Mouse (Mus musculus) liver, embryonic 12.5 days (tissue): ENCODE measurements at regions not wholly inside any gene's neighbourhood (a gene's known extent, or its start where the extent isn't known, plus 50 kb on each side); places are given as distances from the start of the nearest gene placed in this dataset.
"Not testable (repeated sequence)": the region's sequence is repeated elsewhere in the genome, so short reads cannot be mapped to it uniquely, and the experiment has no call there.

Experiments
- ATAC-seq: fragments of 200-750 bp; cut with Nextera tagmentation; 2 replicates; pipeline ENCODE4 v1.8.0; 2017; ENCODE audit warnings: moderate number of reproducible peaks, mild to moderate bottlenecking, moderate library complexity
- H3K27ac ChIP-seq: fragments of 300-500 bp; sonication (generic); 2 replicates; pipeline ENCODE4 v1.5.1; 2016; ENCODE audit warnings: mild to moderate bottlenecking
- H3K27me3 ChIP-seq: fragments of 300-500 bp; sonication (generic); replicated peaks from 2 replicates; pipeline ENCODE4 v1.6.1; 2016; ENCODE audit warnings: mild to moderate bottlenecking, moderate library complexity
- H3K36me3 ChIP-seq: fragments of 300-500 bp; sonication (generic); 2 replicates; pipeline ENCODE4 v1.6.1; 2016; ENCODE audit warnings: mild to moderate bottlenecking, moderate library complexity
- H3K4me1 ChIP-seq: fragments of 300-500 bp; sonication (generic); 2 replicates; pipeline ENCODE4 v1.6.1; 2016
- H3K4me2 ChIP-seq: fragments of 300-500 bp; sonication (generic); 2 replicates; pipeline ENCODE4 v1.6.1; 2016; ENCODE audit warnings: mild to moderate bottlenecking, moderate library complexity
- H3K4me3 ChIP-seq: fragments of 300-500 bp; sonication (generic); 2 replicates; pipeline ENCODE4 v1.5.1; 2016; ENCODE audit warnings: mild to moderate bottlenecking, moderate library complexity
- H3K9ac ChIP-seq: fragments of 300-500 bp; sonication (generic); 2 replicates; pipeline ENCODE4 v1.6.1; 2016; ENCODE audit warnings: mild to moderate bottlenecking, moderate library complexity
- H3K9me3 ChIP-seq: fragments of 300-500 bp; sonication (generic); replicated peaks from 2 replicates; pipeline ENCODE4 v1.6.1; 2016; ENCODE audit warnings: mild to moderate bottlenecking, moderate library complexity
- WGBS: fragments of 180-500 bp; shearing (Covaris S2); methylation state at CpG from one replicate; pipeline ENCODE4 v1.1.7; 2016; ENCODE audit not compliant: insufficient replicate concordance; 5-methylcytosine and 5-hydroxymethylcytosine counted together

DNA sequence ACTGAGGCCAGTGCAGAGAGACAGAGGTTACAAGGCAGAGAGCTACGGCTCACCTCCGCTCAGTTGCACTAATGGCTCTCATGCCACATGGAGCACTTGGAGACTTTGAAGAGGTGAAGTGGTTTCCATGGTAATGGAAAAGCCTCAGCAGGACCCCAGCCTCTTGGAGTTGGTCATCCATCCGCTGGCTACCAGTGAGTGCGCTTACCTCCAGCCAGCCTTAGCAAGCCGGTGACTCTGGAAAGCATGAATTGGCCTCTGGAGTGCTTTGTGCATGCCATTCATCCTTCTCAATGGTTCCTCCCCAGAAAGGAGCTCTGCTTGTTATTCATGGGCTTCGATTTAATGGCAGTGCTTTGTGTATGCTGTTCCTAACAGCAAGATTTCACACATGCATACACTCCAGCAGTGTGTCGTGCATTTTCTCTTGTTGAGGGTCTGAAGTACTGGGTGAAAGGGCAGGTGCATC is 91.7 kb upstream of the Dyrk2 start:
- H3K4me2 ChIP-seq, result no peak overlapping the region
- no peaks in the 10 kb centered on the region for H3K9me3 ChIP-seq
- ATAC-seq, result no peak
- H3K4me3 ChIP-seq, result no peak overlapping the region
- WGBS, result 69% methylated on average over 7 of the region's 7 CpGs
- H3K27ac ChIP-seq, result no peak overlapping the region
- no peaks in the 10 kb centered on the region for H3K4me1 ChIP-seq
- no peaks in the 10 kb centered on the region for H3K36me3 ChIP-seq
- no peaks in the 10 kb centered on the region for H3K27me3 ChIP-seq
- no peak overlapping the region for H3K9ac ChIP-seq

- Histone ChIP-seq H3K27me3 (no peaks in the 10 kb centered on the region), H3K9ac (no peak overlapping the region), H3K4me3 (no peak overlapping the region), H3K9me3 (no peaks in the 10 kb centered on the region), H3K4me2 (no peak overlapping the region), H3K27ac (no peak overlapping the region), H3K4me1 (no peaks in the 10 kb centered on the region), H3K36me3 (no peaks in the 10 kb centered on the region)
- WGBS, result 77% methylated on average over 6 of the region's 6 CpGs
- ATAC-seq, result no peak
Observed at GRCm38 (mm10) chr10:118960076-118960475, 90.1 kb upstream of the Dyrk2 start.

GRCm38 (mm10) chr10:118959623-118960022 is 89.6 kb upstream of the Dyrk2 start:
- Histone ChIP-seq H3K27ac (no peak overlapping the region), H3K4me2 (no peak overlapping the region), H3K27me3 (no peaks in the 10 kb centered on the region), H3K36me3 (no peaks in the 10 kb centered on the region), H3K4me3 (no peak overlapping the region), H3K9me3 (no peaks in the 10 kb centered on the region), H3K9ac (no peak overlapping the region), H3K4me1 (no peaks in the 10 kb centered on the region)
- ATAC-seq, result no peak
- WGBS, result 74% methylated on average over 8 of the region's 8 CpGs

DNA sequence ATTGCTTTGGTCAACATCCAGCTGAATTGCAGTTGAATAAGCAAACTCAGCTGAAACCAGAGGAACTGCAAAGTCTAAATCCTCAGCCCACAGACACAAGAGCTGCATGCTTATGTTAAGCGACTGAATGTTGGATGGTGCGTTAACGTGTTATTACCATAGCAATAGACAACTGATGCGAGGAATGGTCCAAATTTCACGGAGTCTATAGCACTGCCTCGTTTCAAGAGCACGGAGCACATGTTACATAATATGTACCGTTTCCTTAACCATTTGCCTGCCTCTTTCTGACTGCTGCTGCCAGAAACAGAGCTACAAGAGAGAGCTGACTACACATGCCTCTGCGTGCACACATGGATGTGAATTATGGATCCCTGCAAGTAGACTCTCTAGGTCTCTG is 86.3 kb upstream of the Dyrk2 start:
- no peak for ATAC-seq

DNA sequence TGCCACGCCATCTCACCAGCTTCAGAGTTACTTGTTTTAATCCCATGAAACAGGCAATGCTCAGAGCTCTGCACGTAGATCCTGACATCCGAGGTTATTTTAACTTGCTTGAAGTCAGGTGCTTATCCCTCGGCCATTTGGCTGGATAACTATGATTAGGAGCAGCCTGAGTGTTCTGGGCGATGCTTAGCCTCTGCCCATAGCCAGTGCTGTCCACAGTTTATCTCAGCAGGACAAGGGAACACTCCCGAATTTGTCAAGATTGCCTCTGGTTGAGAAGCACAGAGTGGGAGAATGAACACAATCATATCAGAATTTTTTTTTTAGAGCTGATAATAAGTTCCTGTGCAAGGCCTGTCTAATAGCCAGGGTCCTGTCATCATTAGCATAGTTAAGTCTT is 83.4 kb upstream of the Dyrk2 start:
- H3K27ac ChIP-seq, result no peak overlapping the region
- ATAC-seq, result no peak
- H3K4me1 ChIP-seq, result no peaks in the 10 kb centered on the region
- H3K36me3 ChIP-seq, result no peaks in the 10 kb centered on the region
- H3K9ac ChIP-seq, result no peak overlapping the region
- no peak overlapping the region for H3K4me2 ChIP-seq
- no peaks in the 10 kb centered on the region for H3K9me3 ChIP-seq
- whole genome bisulfite sequencing, result 55% methylated on average over 6 of the region's 6 CpGs
- no peaks in the 10 kb centered on the region for H3K27me3 ChIP-seq
- H3K4me3 ChIP-seq, result no peak overlapping the region

More for the DNA sequence above, 86.3 kb upstream of the Dyrk2 start:
- H3K4me2 ChIP-seq, result no peak overlapping the region
- H3K9me3 ChIP-seq, result no peaks in the 10 kb centered on the region
- no peak overlapping the region for H3K9ac ChIP-seq
- WGBS, result 69% methylated on average over 9 of the region's 9 CpGs
- H3K4me3 ChIP-seq, result no peak overlapping the region
- no peaks in the 10 kb centered on the region for H3K27me3 ChIP-seq
- no peaks in the 10 kb centered on the region for H3K36me3 ChIP-seq
- no peaks in the 10 kb centered on the region for H3K4me1 ChIP-seq
- H3K27ac ChIP-seq, result no peak overlapping the region

DNA sequence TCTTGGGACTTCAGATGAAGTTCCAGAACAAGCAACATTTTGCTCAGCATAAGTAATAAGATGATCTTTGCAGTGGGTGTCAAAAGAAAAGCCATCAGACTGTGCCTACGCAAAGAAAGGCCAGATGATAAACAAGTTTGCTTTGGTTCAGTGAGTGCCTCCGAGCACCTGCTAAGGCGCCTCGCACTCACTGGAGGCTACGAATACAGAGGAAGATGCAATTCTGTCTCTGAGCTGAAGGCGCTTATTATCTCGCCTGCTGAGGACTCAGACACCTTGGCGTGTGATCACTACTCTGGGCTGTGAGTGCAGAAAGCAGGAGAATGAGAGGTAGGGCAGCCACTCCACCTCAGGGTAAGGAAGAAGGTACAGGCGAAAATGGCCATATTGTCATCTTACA is 82.7 kb upstream of the Dyrk2 start:
- Histone ChIP-seq H3K9ac (no peak overlapping the region), H3K4me3 (no peak overlapping the region), H3K4me2 (no peak overlapping the region), H3K4me1 (no peaks in the 10 kb centered on the region), H3K27ac (no peak overlapping the region), H3K36me3 (no peaks in the 10 kb centered on the region), H3K27me3 (no peaks in the 10 kb centered on the region), H3K9me3 (no peaks in the 10 kb centered on the region)
- WGBS, result 86% methylated on average over 9 of the region's 9 CpGs
- ATAC-seq, result no peak

DNA sequence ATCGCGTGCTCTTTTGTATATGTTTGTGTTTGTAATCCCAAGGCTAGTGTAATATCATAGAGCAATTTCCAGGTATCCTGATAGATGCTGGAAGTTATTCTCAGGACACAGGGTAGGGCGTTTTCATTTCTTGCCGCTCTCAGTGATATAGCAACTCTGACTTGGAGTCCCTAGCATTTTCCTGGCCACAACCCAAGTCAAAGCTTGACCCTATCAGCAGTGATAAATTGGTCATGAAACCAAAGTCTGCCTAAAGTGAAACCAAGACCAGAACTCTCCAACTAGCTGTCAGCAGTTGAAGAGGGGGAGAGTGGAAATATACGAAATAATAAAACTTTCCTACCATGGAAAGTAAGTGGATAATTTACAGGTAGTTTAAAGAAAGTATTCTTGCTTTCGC is 77.7 kb upstream of the Dyrk2 start:
- H3K4me2 ChIP-seq, result no peak overlapping the region
- H3K4me1 ChIP-seq, result no peaks in the 10 kb centered on the region
- H3K36me3 ChIP-seq, result no peaks in the 10 kb centered on the region
- no peaks in the 10 kb centered on the region for H3K27me3 ChIP-seq
- WGBS, result 73% methylated on average over 6 of the region's 6 CpGs
- no peak overlapping the region for H3K27ac ChIP-seq
- no peak overlapping the region for H3K9ac ChIP-seq
- no peak for ATAC-seq
- H3K4me3 ChIP-seq, result no peak overlapping the region
- H3K9me3 ChIP-seq, result no peaks in the 10 kb centered on the region

DNA sequence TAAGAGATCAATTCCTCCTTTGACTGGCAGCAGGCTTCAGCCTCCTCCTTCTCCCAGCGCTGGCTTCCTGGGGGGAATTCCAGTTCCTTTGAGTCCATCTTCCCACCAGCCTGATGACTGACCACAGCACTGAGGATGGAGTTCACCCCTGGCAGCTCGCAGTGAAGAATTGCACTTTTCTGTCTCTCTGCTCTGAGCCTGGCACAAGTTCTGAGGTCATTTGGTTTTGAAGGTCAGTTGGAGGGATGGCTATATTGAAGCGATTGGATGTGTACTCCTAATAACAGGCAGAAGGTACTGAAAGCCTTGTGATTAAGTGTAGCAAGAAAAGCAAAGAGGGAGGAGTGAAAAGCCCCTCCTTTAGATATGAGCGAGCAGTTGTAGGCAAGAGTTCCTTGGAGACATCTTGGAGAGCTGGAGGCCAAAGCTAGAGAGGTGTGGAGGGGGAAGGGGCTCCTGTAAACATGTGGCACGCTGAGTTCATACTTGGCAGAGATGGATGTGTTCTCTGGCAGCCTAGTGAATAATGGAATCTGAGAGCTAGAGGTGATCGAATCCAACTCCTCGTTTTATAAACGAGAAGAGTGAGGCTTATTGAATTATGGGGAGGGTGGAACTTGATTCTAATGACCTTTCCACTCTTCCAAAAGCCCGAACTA is 77.1 kb upstream of the Dyrk2 start:
- no peaks in the 10 kb centered on the region for H3K27me3 ChIP-seq
- WGBS, result 58% methylated on average over 9 of the region's 9 CpGs
- no peak overlapping the region for H3K9ac ChIP-seq
- no peaks in the 10 kb centered on the region for H3K4me1 ChIP-seq
- no peaks in the 10 kb centered on the region for H3K36me3 ChIP-seq
- H3K4me2 ChIP-seq, result no peak overlapping the region
- H3K4me3 ChIP-seq, result no peak overlapping the region
- no peak for ATAC-seq
- no peak overlapping the region for H3K27ac ChIP-seq
- no peaks in the 10 kb centered on the region for H3K9me3 ChIP-seq

DNA sequence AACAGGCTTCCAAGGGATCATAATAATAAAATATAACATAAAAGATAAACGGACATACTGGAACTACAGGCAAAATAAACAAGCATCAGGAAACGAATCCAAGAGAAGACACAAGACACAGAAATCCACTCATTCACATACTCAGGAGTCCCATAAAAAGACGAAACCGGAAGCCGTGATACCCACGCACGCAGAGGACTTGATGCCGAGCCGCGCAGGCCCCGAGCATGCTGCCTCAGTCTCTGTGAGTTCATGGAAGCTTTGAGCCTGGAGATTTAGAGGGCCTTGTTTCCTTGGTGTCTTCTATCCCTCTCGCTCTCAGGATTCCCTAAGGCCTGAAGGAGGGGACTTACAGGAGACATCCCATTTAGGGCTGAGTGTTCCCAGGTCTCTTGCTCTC is 57.3 kb upstream of the Dyrk2 start:
- no peak overlapping the region for H3K4me2 ChIP-seq
- H3K9ac ChIP-seq, result no peak overlapping the region
- 87% methylated on average over 12 of the region's 12 CpGs for WGBS
- ATAC-seq, result no peak
- no peak overlapping the region for H3K27ac ChIP-seq
- no peaks in the 10 kb centered on the region for H3K4me1 ChIP-seq
- H3K27me3 ChIP-seq, result no peaks in the 10 kb centered on the region
- H3K4me3 ChIP-seq, result no peak overlapping the region
- H3K36me3 ChIP-seq, result no peaks in the 10 kb centered on the region
- H3K9me3 ChIP-seq, result no peaks in the 10 kb centered on the region

DNA sequence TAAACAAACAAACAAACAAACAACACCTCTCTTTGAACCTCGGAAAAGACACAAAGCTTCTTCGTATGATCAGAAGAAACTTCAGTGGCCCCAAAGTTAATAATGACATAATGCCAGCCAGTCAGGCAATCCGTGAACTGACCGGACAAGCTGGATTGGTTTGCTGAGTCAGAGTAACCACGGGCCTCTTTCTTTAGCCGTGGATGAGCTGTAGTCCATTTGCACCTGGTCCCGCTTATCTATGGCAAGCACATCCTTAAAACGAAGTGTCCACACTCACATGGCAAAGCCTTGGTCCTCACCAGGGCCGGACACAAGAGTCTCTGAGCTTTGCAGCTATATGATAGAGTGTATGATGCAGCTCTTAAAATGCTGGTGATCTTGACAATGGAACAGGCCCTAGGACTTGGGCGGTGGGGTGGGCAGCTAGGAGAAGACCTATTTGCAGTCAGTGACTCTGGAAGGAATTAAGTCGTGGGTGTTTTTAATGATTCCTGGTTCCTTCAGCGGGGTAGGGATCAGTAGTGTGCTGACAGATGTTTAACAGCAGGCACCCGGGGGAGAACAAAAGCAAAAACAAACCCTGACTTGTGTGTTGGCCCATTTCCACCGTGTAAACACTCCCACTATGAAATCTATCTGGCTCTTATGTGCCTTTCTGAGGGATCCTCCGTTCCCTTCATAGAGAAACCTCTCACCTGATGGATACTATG is 53.6 kb upstream of the Dyrk2 start:
- no peak overlapping the region for H3K4me3 ChIP-seq
- H3K4me2 ChIP-seq, result no peak overlapping the region
- no peak for ATAC-seq
- H3K4me1 ChIP-seq, result no peaks in the 10 kb centered on the region
- H3K9me3 ChIP-seq, result no peaks in the 10 kb centered on the region
- H3K27ac ChIP-seq, result no peak overlapping the region
- no peaks in the 10 kb centered on the region for H3K36me3 ChIP-seq
- no peaks in the 10 kb centered on the region for H3K27me3 ChIP-seq
- no peak overlapping the region for H3K9ac ChIP-seq
- WGBS, result 61% methylated on average over 15 of the region's 15 CpGs

- H3K4me1 ChIP-seq, ATAC-seq, H3K9ac ChIP-seq, H3K4me3 ChIP-seq, H3K36me3 ChIP-seq, H3K9me3 ChIP-seq, H3K27me3 ChIP-seq, H3K4me2 ChIP-seq, H3K27ac ChIP-seq: not testable (repeated sequence)
Observed at GRCm38 (mm10) chr10:118922120-118922519, 52.1 kb upstream of the Dyrk2 start.
